In the genomic region with DNA sequence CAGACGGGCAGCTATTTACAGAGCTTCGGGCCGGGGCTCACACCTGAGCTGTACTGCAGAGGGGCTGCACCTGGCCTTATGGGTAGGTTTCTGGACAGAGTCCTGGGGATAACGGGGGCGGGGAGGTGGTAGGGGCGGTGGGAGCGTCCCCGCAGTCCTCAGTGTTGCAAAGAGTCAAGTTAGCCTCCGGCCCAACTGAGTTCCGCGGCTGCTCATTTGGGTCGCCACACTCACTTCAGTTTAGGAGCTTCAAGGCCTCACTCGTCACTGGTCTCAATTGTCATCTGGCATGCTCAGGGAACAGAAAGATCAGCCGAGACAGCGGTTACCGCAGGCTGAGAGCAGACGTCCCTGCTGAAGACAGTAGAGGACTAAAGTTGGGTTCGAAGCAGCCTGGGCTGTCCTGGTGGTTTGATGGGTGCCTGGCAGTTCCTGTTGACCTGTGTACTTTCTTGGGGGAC, we compare ENCODE assay signal across 8 mouse cellular contexts.
A peak's percentile ranks its signal among the peaks of the same experiment; 100 is the strongest.
DNase-seq lines count a peak whose midpoint lies in the region; ATAC-seq and TF ChIP-seq lines count a peak whose summit lies in the region.

No protein-coding gene starts in this region.

- peak overlapping the region; percentile 84 for H3K27ac ChIP-seq in kidney, postnatal 0 days
- peak overlapping the region; percentile 91 for H3K27ac ChIP-seq in hindbrain, embryonic 12.5 days
- peak overlapping the region; percentile 97 for H3K27ac ChIP-seq in midbrain, embryonic 10.5 days (replicated peaks)

- H3K27me3 ChIP-seq in kidney, postnatal 0 days (ENCODE audit: insufficient read depth, low read length): no peaks in the 10 kb centered on the region
- H3K27me3 ChIP-seq in hindbrain, embryonic 12.5 days: no peaks in the 10 kb centered on the region
- peaks cover 28% of the 10 kb centered on the region for H3K27me3 ChIP-seq in midbrain, embryonic 10.5 days (ENCODE audit: low read depth, poor library complexity, severe bottlenecking)

- peak overlapping the region; percentile 67; the same call in 1 of the 2 replicates for H3K9ac ChIP-seq in kidney, postnatal 0 days (ENCODE audit: low read depth, low read length)
- H3K9ac ChIP-seq in hindbrain, embryonic 12.5 days: peak overlapping the region; percentile 81

- peak overlapping the region; percentile 87 for H3K4me2 ChIP-seq in kidney, postnatal 0 days (ENCODE audit: low read length)
- H3K4me2 ChIP-seq in hindbrain, embryonic 12.5 days (replicated peaks): peak overlapping the region; percentile 71

- 2% methylated on average over 18 of the region's 18 CpGs for WGBS in kidney, postnatal 0 days
- WGBS in hindbrain, embryonic 12.5 days: 2% methylated on average over 18 of the region's 18 CpGs
- WGBS in midbrain, embryonic 10.5 days: under 1% methylated on average over 17 of the region's 18 CpGs

- DNase-seq in kidney, postnatal 0 days (ENCODE audit: low spot score): peak; percentile 39
- no peak for DNase-seq in kidney, adult 8-10 months
- DNase-seq in adrenal gland, postnatal 25 days: peak; percentile 37
- DNase-seq in midbrain, embryonic 10.5 days (ENCODE audit: low spot score): no peak
- DNase-seq in thymus, postnatal 4 days: peak; percentile 68
- no peak for DNase-seq in right cerebral cortex, adult 2 months (ENCODE audit: low spot score in 2 of 2)

- H3K36me3 ChIP-seq in kidney, postnatal 0 days (ENCODE audit: insufficient read depth, low read length): peaks cover 25% of the 10 kb centered on the region
- H3K36me3 ChIP-seq in hindbrain, embryonic 12.5 days: peaks cover 21% of the 10 kb centered on the region
- H3K36me3 ChIP-seq in midbrain, embryonic 10.5 days: peaks cover 28% of the 10 kb centered on the region

- H3K4me3 ChIP-seq in kidney, postnatal 0 days (replicated peaks; ENCODE audit: low read depth, low read length): peak overlapping the region; percentile 52
- peak overlapping the region; percentile 56 for H3K4me3 ChIP-seq in hindbrain, embryonic 12.5 days
- peak overlapping the region; percentile 71 for H3K4me3 ChIP-seq in midbrain, embryonic 10.5 days

- peak; percentile 50 for ATAC-seq in kidney, postnatal 0 days (replicated peaks; ENCODE audit: low FRiP score, low read depth)
- peak; percentile 76 for ATAC-seq in hindbrain, embryonic 12.5 days (ENCODE audit: low FRiP score)
- ATAC-seq in frontal cortex, adult (ENCODE audit: low TSS enrichment): no peak

- TF ChIP-seq CTCF in kidney, postnatal 0 days (IDR thresholded peaks at IDR 0.05; ENCODE audit: low read depth): no peak

- H3K4me1 ChIP-seq in kidney, postnatal 0 days (replicated peaks; ENCODE audit: insufficient read depth, low read length): peaks cover 47% of the 10 kb centered on the region
- peaks cover 64% of the 10 kb centered on the region for H3K4me1 ChIP-seq in hindbrain, embryonic 12.5 days
- H3K4me1 ChIP-seq in midbrain, embryonic 10.5 days: peaks cover 72% of the 10 kb centered on the region

- no peaks in the 10 kb centered on the region for H3K9me3 ChIP-seq in kidney, postnatal 0 days (replicated peaks; ENCODE audit: low read length)
- H3K9me3 ChIP-seq in hindbrain, embryonic 12.5 days (replicated peaks): no peaks in the 10 kb centered on the region
- no peaks in the 10 kb centered on the region for H3K9me3 ChIP-seq in midbrain, embryonic 10.5 days (replicated peaks)

Comparison
In these comparisons a context has a peak if more than half of its experiments do, and no peak if none do; other contexts are left out.
1. DNase-seq: peak in kidney, postnatal 0 days (single experiment), adrenal gland, postnatal 25 days (single experiment) and thymus, postnatal 4 days (single experiment); none in kidney, adult 8-10 months (0 of 2), midbrain, embryonic 10.5 days (single experiment) and right cerebral cortex, adult 2 months (0 of 2).
2. Peak in every context shown above with its lines, with median percentiles within 50 percentile points of each other: H3K27ac ChIP-seq and H3K4me3 ChIP-seq.